In genomic region chr8:13105908-13106551, GRCm38 (mm10) we compare ENCODE assay signal across 9 mouse cellular contexts. TPM values are rescaled to one million over a fixed set of nuclear protein-coding genes. Genes with fewer than 3 reads are reported as not detected.
DNase-seq lines count a peak whose midpoint lies in the region; ATAC-seq lines count a peak whose summit lies in the region.
"Had no signal": no experiment of that assay in that cellular context is flagged by ENCODE, and none has a peak within 500 bp of the region (broad histone marks: within the 10 kb centered on the region; RNA-seq: fewer than 3 reads in every experiment).

No protein-coding gene starts in this region.

- peak; percentile 76 for DNase-seq in adrenal gland, postnatal 14 days
- no peak for DNase-seq in adrenal gland, adult 18-20 months (ENCODE audit: low spot score in 2 of 2)
- peak; percentile 27 to 49 for DNase-seq in urinary bladder, postnatal 36 days (ENCODE audit: low spot score in 2 of 2)
- no peak for DNase-seq in urinary bladder, postnatal 25 days (ENCODE audit: low spot score)
- DNase-seq in gastrocnemius, postnatal 14 days, result peak; percentile 61
- peak; percentile 55 to 76 for DNase-seq in kidney, postnatal 36 days
- peak; percentile 82 for DNase-seq in testis, postnatal 10 days (ENCODE audit: low spot score)

- peak overlapping the region; percentile 99 for H3K4me2 ChIP-seq in midbrain, embryonic 12.5 days (replicated peaks)

- ATAC-seq in midbrain, embryonic 12.5 days (ENCODE audit: low FRiP score, low read depth), result peak; percentile 75

- under 1% methylated on average over 61 of the region's 63 CpGs for WGBS in midbrain, embryonic 12.5 days

- peak overlapping the region; percentile 97 for H3K9ac ChIP-seq in midbrain, embryonic 12.5 days (replicated peaks)

- intact Hi-C loops in gastrocnemius, postnatal 14 days (cut with DNase I; ENCODE audit: low total_unique reads), result no loop called here

- no peaks in the 10 kb centered on the region for H3K27me3 ChIP-seq in midbrain, embryonic 12.5 days

- H3K36me3 ChIP-seq in midbrain, embryonic 12.5 days, result no peaks in the 10 kb centered on the region

- H3K27ac ChIP-seq in midbrain, embryonic 12.5 days (replicated peaks), result peak overlapping the region; percentile 91

- peaks cover 23% of the 10 kb centered on the region for H3K4me1 ChIP-seq in midbrain, embryonic 12.5 days

- H3K4me3 ChIP-seq in midbrain, embryonic 12.5 days, result peak overlapping the region; percentile 95

- H3K9me3 ChIP-seq in midbrain, embryonic 12.5 days, result no peaks in the 10 kb centered on the region

RNA-seq across cellular contexts. Expression of gene Cul4a, which starts 0.6 kb away (rescaled TPM):
- total RNA-seq in adrenal gland, postnatal 14 days (2021), result 94.0 and 100 TPM in 2 replicates
- 100 to 1,000 TPM in 1 of 2 experiments, 10 to 100 TPM in 1; 77.3 to 136 TPM for total RNA-seq in adrenal gland, adult 18-20 months (2021)
- total RNA-seq in gastrocnemius, postnatal 14 days (2021), result 10 to 100 TPM; 73.3 to 76.9 TPM
- 82.1 and 86.1 TPM in 2 replicates for polyA plus RNA-seq in midbrain, embryonic 12.5 days (2016; fragmentation: Nextera tagmentation; extraction: Ambion mirVana)

RNA-seq across cellular contexts. Expression of gene Pcid2, which starts 0.8 kb away (rescaled TPM):
- total RNA-seq in adrenal gland, postnatal 14 days (2021), result 19.9 and 23.5 TPM in 2 replicates
- 10 to 100 TPM; 19.4 to 20.9 TPM for total RNA-seq in adrenal gland, adult 18-20 months (2021)
- total RNA-seq in gastrocnemius, postnatal 14 days (2021), result 1 to 10 TPM; 6.7 to 8.4 TPM
- polyA plus RNA-seq in midbrain, embryonic 12.5 days (2016; fragmentation: Nextera tagmentation; extraction: Ambion mirVana), result 58.9 and 62.3 TPM in 2 replicates

RNA-seq across cellular contexts. Expression of gene Proz, which starts 45.3 kb away (rescaled TPM):
- 1.0 and 28.4 TPM in 2 replicates for total RNA-seq in adrenal gland, postnatal 14 days (2021)
- total RNA-seq in adrenal gland, adult 18-20 months (2021), result not detected
- not detected for total RNA-seq in gastrocnemius, postnatal 14 days (2021)
- 0.56 and 0.98 TPM in 2 replicates for polyA plus RNA-seq in midbrain, embryonic 12.5 days (2016; fragmentation: Nextera tagmentation; extraction: Ambion mirVana)
- total RNA-seq: hematopoietic stem cell, adult 5-6 weeks had no signal

RNA-seq across cellular contexts. Expression of gene Lamp1, which starts 52.9 kb away (rescaled TPM):
- 348 and 368 TPM in 2 replicates for total RNA-seq in adrenal gland, postnatal 14 days (2021)
- 100 to 1,000 TPM; 456 to 471 TPM for total RNA-seq in adrenal gland, adult 18-20 months (2021)
- total RNA-seq in gastrocnemius, postnatal 14 days (2021), result 100 to 1,000 TPM; 222 to 232 TPM
- 242 and 251 TPM in 2 replicates for polyA plus RNA-seq in midbrain, embryonic 12.5 days (2016; fragmentation: Nextera tagmentation; extraction: Ambion mirVana)

Comparison
In these comparisons a context has a peak if more than half of its experiments do, and no peak if none do; other contexts are left out.
1. DNase-seq: peak in adrenal gland, postnatal 14 days (single experiment), urinary bladder, postnatal 36 days (2 of 2), gastrocnemius, postnatal 14 days (single experiment), kidney, postnatal 36 days (2 of 2) and testis, postnatal 10 days (single experiment); none in adrenal gland, adult 18-20 months (0 of 2) and urinary bladder, postnatal 25 days (single experiment).